Mouse (Mus musculus): ENCODE results near the gene 1700010I14Rik.

Gene 1700010I14Rik

DNA sequence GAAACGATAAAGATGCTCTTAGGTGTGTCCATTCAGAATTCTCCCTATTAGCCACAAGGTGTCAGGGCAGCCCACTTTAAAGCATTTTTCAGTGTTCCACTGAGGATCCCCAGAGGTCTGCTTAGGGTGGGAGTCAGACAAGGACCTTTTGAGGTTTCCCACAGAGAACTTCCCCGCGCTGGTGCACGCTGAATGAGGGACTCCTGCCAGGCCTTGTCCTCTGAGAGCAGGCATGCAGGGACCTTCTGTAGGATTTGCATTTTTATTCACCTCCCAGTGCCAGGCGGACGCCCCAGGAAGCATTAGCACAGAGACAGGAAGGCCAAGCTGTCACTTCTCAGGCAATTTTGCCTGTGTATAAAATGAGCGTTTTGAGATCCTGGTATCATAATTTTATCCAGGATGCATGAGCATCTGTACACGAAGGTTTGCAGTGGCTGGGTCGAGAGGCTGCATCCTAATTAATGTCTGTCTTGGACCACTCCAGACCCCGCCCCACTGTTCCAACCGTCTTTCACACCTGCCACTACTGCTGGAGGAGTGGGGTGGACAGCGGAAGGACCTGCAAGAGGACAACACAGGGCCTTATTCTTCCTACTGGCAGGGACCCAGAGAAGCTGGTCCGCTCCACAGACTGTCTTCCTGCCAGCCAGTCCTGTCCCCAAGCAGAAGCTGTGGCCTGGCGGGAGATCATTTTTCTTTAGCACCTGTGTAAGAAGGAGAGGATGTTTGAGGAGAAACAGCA is 35.2 kb downstream of the 1700010I14Rik start:
- DNase-seq (ENCODE audit: extremely low spot score, low read depth, low spot score) = no peak

DNA sequence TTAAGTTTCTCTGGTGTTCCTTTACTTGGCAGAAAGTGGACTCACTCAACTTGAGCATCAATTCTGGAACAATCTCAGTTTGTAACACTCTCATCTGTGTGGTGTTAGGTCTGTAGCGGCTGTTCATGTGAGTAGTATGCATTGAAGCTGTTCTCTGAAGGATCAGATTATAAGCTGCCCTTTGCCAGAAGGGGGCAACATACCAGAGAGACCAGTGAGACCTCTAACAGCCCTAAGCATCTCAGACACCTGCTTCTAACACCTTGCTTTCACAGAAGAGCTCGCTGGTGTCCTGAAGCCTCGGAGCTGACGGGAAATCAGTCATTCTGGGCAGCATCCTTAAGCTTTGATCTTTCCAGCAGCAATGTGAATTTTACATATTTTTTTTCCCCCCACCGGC is 42.0 kb downstream of the 1700010I14Rik start:
- DNase-seq (ENCODE audit: extremely low spot score, low read depth, low spot score) = no peak

DNA sequence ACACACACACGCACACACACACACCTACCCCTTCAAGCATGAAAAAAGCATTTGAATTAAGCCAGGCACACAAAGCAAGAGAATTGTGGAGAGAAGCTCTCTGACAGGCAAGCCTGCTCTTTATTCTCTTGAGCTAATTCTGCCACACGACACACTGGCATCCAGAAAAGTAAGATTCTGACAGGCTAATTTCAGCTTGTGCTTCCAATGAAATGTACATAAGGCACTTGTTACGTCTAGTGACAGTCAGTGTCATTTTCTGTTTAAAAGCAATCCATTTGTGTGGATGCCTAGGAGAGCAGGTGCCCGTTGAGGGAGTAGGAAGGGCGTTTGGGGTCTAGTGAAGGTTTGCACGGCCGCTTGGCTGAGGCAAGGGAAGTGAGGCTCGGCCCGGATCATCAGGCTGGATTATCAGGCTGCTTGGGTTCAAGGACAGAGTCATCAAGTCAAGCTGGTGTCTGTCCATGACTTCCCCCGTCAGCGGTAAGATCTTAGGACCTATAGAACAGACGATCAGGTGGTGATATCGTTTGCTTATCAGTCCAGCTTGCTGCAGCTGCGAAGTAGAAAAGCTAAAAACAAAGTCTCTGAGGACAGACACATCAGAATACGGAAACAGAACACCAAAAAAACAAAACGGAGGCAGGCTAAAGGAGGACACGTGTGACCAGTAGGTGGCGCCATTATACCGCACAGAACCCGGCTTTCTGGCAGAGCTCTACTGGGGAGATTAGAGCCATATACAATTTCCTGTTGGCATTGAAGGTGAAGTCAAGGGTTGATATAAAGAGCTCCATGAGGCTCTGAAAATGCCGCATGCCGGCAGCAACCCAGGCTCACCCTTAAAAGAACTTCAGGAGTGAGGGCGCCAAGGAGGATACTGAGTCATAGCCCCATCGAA is 43.4 kb downstream of the 1700010I14Rik start:
- DNase-seq (ENCODE audit: extremely low spot score, low read depth, low spot score) = peak; percentile 68

DNA sequence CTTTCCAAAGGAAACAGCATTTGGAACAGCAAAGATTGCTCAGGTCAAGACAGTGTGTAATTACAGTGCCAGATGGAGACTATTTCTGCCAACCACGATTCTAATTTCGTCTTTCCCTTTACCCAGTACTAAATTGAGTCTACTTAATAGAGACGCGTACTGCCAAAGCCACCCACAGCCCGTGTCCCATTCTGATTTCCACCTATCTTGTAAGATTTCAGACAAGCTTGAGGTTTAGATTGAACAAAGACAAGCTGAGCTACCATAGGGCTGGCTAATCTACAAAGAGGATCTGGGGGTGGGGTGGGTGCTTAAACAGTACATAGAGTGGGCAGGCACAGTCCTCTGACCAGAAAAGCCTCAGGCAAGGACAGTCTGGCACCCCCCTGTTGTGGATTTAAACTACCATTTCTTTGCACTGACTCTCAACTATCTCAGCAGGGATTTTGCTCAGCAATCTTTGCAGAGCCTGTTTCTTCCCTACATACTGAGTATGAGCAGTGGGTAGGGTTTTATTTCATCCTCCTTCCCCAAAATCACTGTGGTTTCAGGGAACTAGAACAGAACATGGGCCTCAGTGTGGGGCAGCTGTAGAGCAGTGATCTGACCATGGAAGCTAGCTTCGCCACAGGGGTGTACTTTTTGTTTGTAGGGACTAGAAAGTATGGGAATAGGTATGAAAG is 44.4 kb downstream of the 1700010I14Rik start:
- DNase-seq (ENCODE audit: extremely low spot score, low read depth, low spot score) = no peak

DNA sequence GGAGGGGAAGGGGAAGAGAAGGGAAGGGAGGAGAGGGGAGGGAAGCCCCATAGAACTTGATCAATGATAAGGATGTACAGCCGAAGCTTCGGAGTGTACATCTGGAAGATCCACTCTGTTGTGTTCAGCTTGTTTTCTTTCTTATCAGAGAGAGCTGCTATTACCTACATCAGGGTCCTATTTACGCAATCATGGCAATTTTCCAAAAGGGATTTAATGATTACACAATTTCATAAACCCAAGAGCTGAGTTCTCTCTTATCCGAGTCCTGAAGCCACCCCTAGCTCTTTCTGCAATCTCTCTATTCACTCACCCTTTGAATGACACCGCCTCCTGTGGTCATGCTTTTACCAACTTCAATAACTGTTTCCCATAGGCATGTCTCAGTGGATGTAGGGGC is 45.4 kb downstream of the 1700010I14Rik start:
- no peak for DNase-seq (ENCODE audit: extremely low spot score, low read depth, low spot score)

DNA sequence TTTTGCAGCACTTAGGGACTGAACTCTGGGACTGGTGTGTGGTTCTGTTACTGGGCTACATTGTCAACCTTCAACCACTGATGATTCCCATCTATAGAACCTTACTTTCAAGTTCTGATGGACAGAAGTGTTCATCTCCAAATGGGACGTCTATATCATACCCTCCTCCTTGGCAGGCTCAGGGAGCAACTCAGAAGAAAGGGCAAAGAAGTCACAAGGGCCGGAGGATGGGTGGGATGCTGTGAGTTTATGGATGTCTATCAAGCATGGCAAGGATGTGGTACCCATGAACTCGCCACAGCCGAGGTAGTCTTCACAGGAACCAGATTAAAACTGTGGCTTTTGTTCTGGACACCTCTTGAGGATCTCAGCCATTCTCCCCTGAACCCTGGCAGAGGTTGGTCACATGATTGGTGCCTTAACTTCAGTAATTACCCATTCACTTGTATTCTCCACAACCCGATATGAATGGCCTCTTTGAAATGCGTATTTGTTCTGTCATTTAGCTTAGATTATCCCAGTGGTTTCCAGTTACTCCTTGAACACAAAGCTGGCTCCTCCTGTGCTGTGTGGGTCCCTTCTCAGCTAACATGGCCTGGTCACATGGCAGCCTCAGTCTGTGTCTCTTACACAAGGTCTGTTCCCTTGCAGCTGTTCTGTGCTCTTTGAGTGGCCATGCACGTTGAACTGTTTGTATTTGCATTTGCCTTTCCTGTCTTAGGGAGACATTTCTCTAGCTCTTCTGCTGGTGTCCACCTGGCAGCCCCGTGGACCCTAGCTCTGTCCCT is 47.6 kb downstream of the 1700010I14Rik start:
- no peak for DNase-seq (ENCODE audit: extremely low spot score, low read depth, low spot score)

DNA sequence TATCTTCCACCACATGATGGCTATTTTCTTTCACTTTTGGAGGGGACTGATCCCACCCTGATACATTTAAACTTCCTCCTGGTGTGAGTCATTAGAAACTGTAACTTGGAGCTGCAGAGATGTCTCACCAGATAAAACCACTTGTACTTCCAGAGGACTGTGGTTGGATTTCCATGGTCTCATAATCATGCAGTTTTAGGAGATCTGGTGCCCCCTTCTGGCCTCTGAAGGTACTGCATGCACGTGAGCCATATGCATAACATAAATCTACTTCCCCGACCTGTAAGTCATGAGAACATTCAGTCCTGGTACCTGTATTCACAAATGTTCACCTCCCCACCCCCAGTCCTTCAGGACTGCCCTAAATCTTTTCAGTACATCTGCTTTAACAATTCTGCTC is 54.6 kb downstream of the 1700010I14Rik start:
- peak; percentile 10 for DNase-seq (ENCODE audit: extremely low spot score, low read depth, low spot score)

DNA sequence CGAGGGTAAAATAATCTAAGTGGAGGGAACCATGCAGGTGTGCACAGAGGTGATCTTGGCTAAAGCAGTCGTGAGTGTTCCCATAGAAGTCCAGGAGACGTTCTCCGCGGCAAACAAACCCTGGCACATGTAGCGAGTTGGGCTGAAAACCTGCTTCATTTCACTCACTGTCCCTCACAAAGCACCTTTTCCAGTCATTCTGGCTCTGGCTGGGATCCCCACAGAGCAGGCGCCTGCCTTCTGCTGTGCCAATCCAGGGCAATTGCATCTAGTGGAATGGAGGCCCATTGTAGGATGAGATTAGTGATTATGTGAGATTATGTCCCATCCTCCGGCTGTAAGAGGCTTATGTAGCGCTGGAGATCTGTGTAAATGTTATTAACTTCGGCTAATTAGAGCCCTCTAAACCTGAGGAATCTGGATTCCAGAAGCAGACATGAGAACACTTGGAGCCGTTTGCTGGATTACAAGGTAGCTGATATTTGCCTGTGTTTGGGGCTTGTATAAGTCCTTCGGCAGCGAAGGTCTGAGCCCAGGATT is 64.4 kb downstream of the 1700010I14Rik start:
- no peak for DNase-seq (ENCODE audit: extremely low spot score, low read depth, low spot score)

DNA sequence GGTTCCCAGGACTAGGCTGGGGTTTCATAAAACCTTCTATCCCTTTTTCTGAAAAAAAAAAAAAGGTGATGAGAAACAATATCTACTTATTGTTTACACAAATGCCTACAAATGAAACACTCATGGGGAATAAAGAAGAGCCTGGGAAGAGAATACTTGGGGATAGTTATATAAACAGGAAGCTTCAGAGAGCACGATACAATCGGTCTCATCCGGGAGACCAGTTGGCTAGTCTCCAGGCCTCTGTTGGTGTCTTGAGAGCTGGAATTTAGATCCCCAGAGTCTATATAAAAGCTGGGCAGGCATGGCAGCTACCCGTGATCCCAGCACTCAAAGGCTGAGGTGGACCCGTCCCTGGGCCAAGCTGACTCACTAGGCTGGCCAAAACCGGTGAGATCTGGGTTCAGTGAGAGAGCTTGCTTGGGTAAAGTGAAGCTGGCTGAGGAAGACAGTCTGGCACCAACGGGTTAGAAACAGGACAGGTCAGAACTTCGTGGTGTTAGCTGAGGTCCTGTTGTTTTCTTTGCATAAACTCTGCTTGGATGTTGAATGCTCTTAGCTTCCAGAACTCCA is 71.3 kb downstream of the 1700010I14Rik start:
- DNase-seq (ENCODE audit: extremely low spot score, low read depth, low spot score) = no peak
